Mouse (Mus musculus) testis, postnatal 14 days (tissue): ENCODE data around the gene 1110012L19Rik.
"Not testable (repeated sequence)": the region's sequence is repeated elsewhere in the genome, so short reads cannot be mapped to it uniquely, and the experiment has no call there.

ENCODE experiments used
- DNase-seq: peaks from one replicate; pipeline ENCODE4 v3.0.0; 2021; ENCODE audit warnings: low spot score

1110012L19Rik gene

GRCm38 (mm10) chrX:70385276-70385961 is at the start of gene 1110012L19Rik:
Gene 1110012L19Rik (plus strand): TSS chrX:70385877.
- DNase-seq, result peak; percentile 47

GRCm38 (mm10) chrX:70362985-70363384 is 22.7 kb upstream of the 1110012L19Rik start:
- DNase-seq, result no peak

- no peak for DNase-seq
These were observed 22.2 kb upstream of the 1110012L19Rik start for GRCm38 (mm10) chrX:70363446-70363845.

DNA sequence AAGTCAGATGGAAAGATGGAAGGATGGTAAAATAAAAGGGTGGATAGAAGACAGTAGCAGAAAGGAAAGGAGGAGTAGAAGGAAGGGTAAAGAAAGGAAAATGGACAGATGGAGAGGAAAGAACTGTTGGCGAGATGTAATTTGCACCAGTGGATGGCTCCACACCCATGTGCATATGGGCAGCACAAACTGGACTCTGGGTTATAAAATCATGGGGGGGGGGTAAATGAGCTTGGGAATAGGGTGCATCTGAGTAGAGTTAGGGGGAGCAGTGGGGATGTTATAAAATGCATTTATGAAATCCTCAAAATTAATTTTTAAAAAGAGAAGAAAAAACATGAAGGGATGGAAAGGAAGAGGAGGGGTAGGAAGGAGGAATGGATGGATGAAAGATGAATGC is 21.5 kb upstream of the 1110012L19Rik start:
- DNase-seq, result no peak

GRCm38 (mm10) chrX:70364661-70365613 is 20.7 kb upstream of the 1110012L19Rik start, which contains the start of gene Ids:
Gene Ids (minus strand): TSS chrX:70365084.
- peak; percentile 85 for DNase-seq

DNA sequence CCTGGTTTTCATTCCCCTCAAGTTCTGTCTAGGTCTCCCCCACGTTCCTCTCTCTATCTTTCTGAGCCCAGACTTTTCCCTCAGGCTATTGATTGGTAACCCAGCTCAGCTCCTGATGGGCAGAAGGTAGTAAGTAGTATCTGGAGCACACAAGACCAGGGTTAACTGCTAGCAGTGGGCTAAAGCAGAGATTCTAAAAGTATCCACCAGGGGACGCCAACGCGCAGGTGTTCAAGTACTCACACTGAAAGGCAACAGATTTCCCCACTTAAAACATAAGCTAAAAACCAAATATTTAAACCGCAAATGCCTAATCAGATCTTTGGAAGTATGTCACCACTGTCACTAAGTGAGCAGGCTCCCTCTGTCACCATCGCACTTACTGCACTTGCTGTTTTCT is 15.9 kb upstream of the 1110012L19Rik start:
- DNase-seq, result not testable (repeated sequence)

- DNase-seq, result not testable (repeated sequence)
These were observed 11.1 kb upstream of the 1110012L19Rik start for GRCm38 (mm10) chrX:70374469-70375110.

DNA sequence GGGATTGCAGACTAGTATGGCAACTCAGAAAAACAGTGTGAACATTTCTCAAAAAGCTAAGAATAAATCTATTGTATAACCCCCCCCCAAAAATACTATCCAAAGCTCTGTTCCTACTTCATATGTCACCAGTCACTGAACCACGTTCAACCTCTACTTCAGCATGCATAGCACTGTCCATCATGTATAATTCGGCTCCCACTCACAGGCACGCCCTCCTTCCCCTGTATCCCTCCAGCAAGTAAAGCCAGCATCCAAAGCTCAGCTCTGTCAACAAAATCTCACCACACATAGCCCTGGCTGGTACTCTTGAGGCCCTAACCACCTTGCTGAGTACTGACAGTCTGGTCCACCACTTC is 781 bp upstream of the 1110012L19Rik start:
- DNase-seq, result no peak

- peak; percentile 5 for DNase-seq
These were observed 280 bp downstream of the 1110012L19Rik start for GRCm38 (mm10) chrX:70385962-70386351.

DNA sequence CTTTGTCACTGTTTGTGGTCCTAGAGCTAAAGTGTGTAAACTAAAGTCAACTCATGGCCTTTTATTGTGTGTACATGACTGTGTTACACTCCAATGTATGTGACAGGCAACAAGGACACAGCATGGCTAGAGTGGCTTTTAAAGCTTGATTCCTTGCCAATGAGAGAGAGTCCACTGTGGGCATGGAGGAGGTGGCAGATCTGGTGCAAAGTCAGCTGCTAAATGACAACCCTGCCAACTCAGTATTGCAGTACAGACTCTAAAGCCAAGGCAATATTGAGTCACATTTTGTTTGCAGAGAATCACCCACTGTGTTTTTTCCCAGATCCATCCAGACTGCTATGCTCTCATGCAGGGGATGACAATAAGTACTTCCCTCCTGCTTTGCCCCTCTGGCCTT is 7.0 kb downstream of the 1110012L19Rik start:
- DNase-seq, result not testable (repeated sequence)

- not testable (repeated sequence) for DNase-seq
These were observed 39.8 kb downstream of the 1110012L19Rik start for GRCm38 (mm10) chrX:70425473-70425872.
